Mouse (Mus musculus): ENCODE data around the gene Tmem120b. TPM values are rescaled to one million over a fixed set of nuclear protein-coding genes. Genes with fewer than 3 reads are reported as not detected.

Gene Tmem120b
- polyA plus RNA-seq, 2 experiments, result 13.8 to 21.0 TPM

GRCm38 (mm10) chr5:123133083-123133783 lies 65.0 kb downstream of the Tmem120b start:
- ATAC-seq (ENCODE audit: low FRiP score, low read depth) (peak; percentile 16; the same call in 1 of the 2 replicates), DNase-seq (ENCODE audit: low spot score) (peak; percentile 80)
- peaks cover 66% of the 10 kb centered on the region for H3K4me1 ChIP-seq (ENCODE audit: control insufficient read depth, insufficient read depth, low read length)
- no peaks in the 10 kb centered on the region for H3K9me3 ChIP-seq (ENCODE audit: control insufficient read depth, low read length)
- no peaks in the 10 kb centered on the region for H3K27me3 ChIP-seq (ENCODE audit: control insufficient read depth, insufficient read depth, low read length)
- peak overlapping the region; percentile 100 for H3K27ac ChIP-seq (replicated peaks; ENCODE audit: low read depth, low read length)
- no peak overlapping the region for H3K9ac ChIP-seq (ENCODE audit: low read depth, low read length, severe bottlenecking)
- H3K4me3 ChIP-seq (replicated peaks; ENCODE audit: low read length), result peak overlapping the region; percentile 93; the same call in 1 of the 2 replicates
- peak overlapping the region; percentile 100 for H3K4me2 ChIP-seq (replicated peaks; ENCODE audit: low read depth, low read length, severe bottlenecking)
- 22% methylated on average over 18 of the region's 18 CpGs for WGBS
- peaks cover 47% of the 10 kb centered on the region for H3K36me3 ChIP-seq (ENCODE audit: control insufficient read depth, insufficient read depth, low read length)
- TF ChIP-seq POLR2A (IDR thresholded peaks at IDR 0.05; ENCODE audit: borderline replicate concordance, extremely low read depth, insufficient read depth, insufficient read length), result no peak

GRCm38 (mm10) chr5:123133784-123134143 lies 65.5 kb downstream of the Tmem120b start:
- TF ChIP-seq POLR2A (IDR thresholded peaks at IDR 0.05; ENCODE audit: borderline replicate concordance, extremely low read depth, insufficient read depth, insufficient read length), result no peak
- DNase-seq (ENCODE audit: low spot score), result peak; percentile 75
- 12% methylated on average over 7 of the region's 7 CpGs for WGBS
- Histone ChIP-seq H3K27me3 (ENCODE audit: control insufficient read depth, insufficient read depth, low read length) (no peaks in the 10 kb centered on the region), H3K36me3 (ENCODE audit: control insufficient read depth, insufficient read depth, low read length) (peaks cover 47% of the 10 kb centered on the region), H3K27ac (replicated peaks; ENCODE audit: low read depth, low read length) (peak overlapping the region; percentile 100), H3K4me3 (replicated peaks; ENCODE audit: low read length) (peak overlapping the region; percentile 93; the same call in 1 of the 2 replicates), H3K9me3 (ENCODE audit: control insufficient read depth, low read length) (no peaks in the 10 kb centered on the region), H3K9ac (ENCODE audit: low read depth, low read length, severe bottlenecking) (no peak overlapping the region), H3K4me2 (replicated peaks; ENCODE audit: low read depth, low read length, severe bottlenecking) (peak overlapping the region; percentile 100), H3K4me1 (ENCODE audit: control insufficient read depth, insufficient read depth, low read length) (peaks cover 68% of the 10 kb centered on the region)
- peak; percentile 21 for ATAC-seq (ENCODE audit: low FRiP score, low read depth)

- H3K9me3 ChIP-seq (ENCODE audit: control insufficient read depth, low read length), result no peaks in the 10 kb centered on the region
- peak overlapping the region; percentile 100 for H3K27ac ChIP-seq (replicated peaks; ENCODE audit: low read depth, low read length)
- no peak for ATAC-seq (ENCODE audit: low FRiP score, low read depth)
- peaks cover 68% of the 10 kb centered on the region for H3K4me1 ChIP-seq (ENCODE audit: control insufficient read depth, insufficient read depth, low read length)
- DNase-seq (ENCODE audit: low spot score), result peak; percentile 68
- no peak overlapping the region for H3K9ac ChIP-seq (ENCODE audit: low read depth, low read length, severe bottlenecking)
- no peak for TF ChIP-seq POLR2A (IDR thresholded peaks at IDR 0.05; ENCODE audit: borderline replicate concordance, extremely low read depth, insufficient read depth, insufficient read length)
- peak overlapping the region; percentile 93 for H3K4me3 ChIP-seq (replicated peaks; ENCODE audit: low read length)
- no peaks in the 10 kb centered on the region for H3K27me3 ChIP-seq (ENCODE audit: control insufficient read depth, insufficient read depth, low read length)
- H3K4me2 ChIP-seq (replicated peaks; ENCODE audit: low read depth, low read length, severe bottlenecking), result peak overlapping the region; percentile 100
- H3K36me3 ChIP-seq (ENCODE audit: control insufficient read depth, insufficient read depth, low read length), result peaks cover 42% of the 10 kb centered on the region
- 24% methylated on average over 13 of the region's 13 CpGs for WGBS
These were observed 66.1 kb downstream of the Tmem120b start for GRCm38 (mm10) chr5:123134186-123134874.

- peak overlapping the region; percentile 100 for H3K27ac ChIP-seq (replicated peaks; ENCODE audit: low read depth, low read length)
- no peak for DNase-seq (ENCODE audit: low spot score)
- H3K4me1 ChIP-seq (ENCODE audit: control insufficient read depth, insufficient read depth, low read length), result peaks cover 68% of the 10 kb centered on the region
- H3K4me2 ChIP-seq (replicated peaks; ENCODE audit: low read depth, low read length, severe bottlenecking), result peak overlapping the region; percentile 100
- ATAC-seq (ENCODE audit: low FRiP score, low read depth), result no peak
- H3K9ac ChIP-seq (ENCODE audit: low read depth, low read length, severe bottlenecking), result peak overlapping the region; percentile 99
- TF ChIP-seq POLR2A (IDR thresholded peaks at IDR 0.05; ENCODE audit: borderline replicate concordance, extremely low read depth, insufficient read depth, insufficient read length), result no peak
- WGBS, result 32% methylated on average over 8 of the region's 8 CpGs
- peak overlapping the region; percentile 93 for H3K4me3 ChIP-seq (replicated peaks; ENCODE audit: low read length)
- no peaks in the 10 kb centered on the region for H3K9me3 ChIP-seq (ENCODE audit: control insufficient read depth, low read length)
- peaks cover 42% of the 10 kb centered on the region for H3K36me3 ChIP-seq (ENCODE audit: control insufficient read depth, insufficient read depth, low read length)
- H3K27me3 ChIP-seq (ENCODE audit: control insufficient read depth, insufficient read depth, low read length), result no peaks in the 10 kb centered on the region
These were observed 66.7 kb downstream of the Tmem120b start for GRCm38 (mm10) chr5:123134875-123135382.

Measured in limb, embryonic 14.5 days (tissue).